Mouse (Mus musculus): ENCODE measurements around the gene Gm20721. TPM values are rescaled to one million over a fixed set of nuclear protein-coding genes. Genes with fewer than 3 reads are reported as not detected.
A peak's percentile ranks its signal among the peaks of the same experiment; 100 is the strongest.

Gm20721 gene
- polyA plus RNA-seq, 1 experiment, result not detected

DNA sequence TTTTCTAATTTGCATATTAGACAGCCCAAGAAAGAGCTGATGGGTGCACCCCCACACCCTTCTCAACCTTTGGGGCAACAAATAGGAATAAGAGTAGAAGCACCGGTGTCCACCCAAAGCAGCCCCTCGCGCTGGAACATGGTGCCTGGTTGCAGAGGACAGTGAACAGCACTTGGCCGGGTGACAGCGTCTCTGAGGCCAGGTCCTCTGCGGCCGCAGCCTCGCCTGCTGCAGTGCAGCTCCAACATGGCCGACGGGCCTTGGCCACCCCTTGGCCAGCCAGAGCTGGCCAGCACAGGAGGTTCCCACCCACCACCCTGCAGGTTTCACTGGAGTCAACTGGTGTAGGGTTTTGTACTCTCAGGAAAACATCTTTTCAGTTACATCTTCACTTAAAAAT is 12.1 kb downstream of the Gm20721 start:
- TF ChIP-seq POLR2A (IDR thresholded peaks at IDR 0.05; ENCODE audit: insufficient read depth, low read depth, low read length), result no peak
- TF ChIP-seq CTCF (IDR thresholded peaks at IDR 0.05; ENCODE audit: insufficient read depth, low read depth, low read length), result no peak
- peaks cover 25% of the 10 kb centered on the region for H3K4me1 ChIP-seq (ENCODE audit: control insufficient read depth, insufficient read depth, low read length)
- peak overlapping the region; percentile 26; the same call in 1 of the 2 replicates for H3K27ac ChIP-seq (ENCODE audit: insufficient read depth, low read depth, low read length)
- no peak overlapping the region for H3K4me3 ChIP-seq (ENCODE audit: insufficient read depth, low read depth, low read length)
- 47% methylated on average over 10 of the region's 10 CpGs for WGBS

DNA sequence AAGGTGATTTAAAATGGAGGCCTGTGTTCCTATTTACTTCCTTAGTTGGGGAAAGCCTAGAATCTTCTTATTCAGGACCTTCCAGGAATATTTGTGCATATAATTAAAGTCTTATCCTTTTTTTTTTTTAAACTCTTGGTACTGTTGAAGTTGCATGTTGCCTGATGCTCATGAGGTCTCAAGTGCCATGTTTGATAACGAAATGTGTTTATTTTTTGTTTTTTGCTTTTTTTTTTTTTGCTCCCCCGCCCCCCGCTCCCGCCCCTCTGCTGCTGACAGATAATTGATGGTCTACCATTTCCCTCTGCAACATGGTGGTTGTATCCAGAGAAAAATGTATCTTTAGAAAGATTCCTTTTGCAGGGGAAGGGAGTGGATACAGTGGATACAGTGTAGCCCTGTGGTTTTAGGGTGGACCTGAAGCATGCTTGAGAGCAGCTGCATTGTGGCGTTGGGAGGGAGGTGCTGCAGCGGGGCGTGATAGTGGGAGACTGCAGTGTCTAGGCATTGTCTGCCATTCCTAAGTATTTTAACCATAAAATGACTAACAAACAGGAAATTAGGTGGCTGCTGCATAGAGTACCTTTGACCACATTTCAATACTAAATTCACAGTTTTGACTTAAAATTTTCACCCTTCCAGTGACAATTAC is 13.1 kb downstream of the Gm20721 start:
- no peak overlapping the region for H3K27ac ChIP-seq (ENCODE audit: insufficient read depth, low read depth, low read length)
- TF ChIP-seq CTCF (IDR thresholded peaks at IDR 0.05; ENCODE audit: insufficient read depth, low read depth, low read length), result no peak
- no peak for TF ChIP-seq POLR2A (IDR thresholded peaks at IDR 0.05; ENCODE audit: insufficient read depth, low read depth, low read length)
- no peak overlapping the region for H3K4me3 ChIP-seq (ENCODE audit: insufficient read depth, low read depth, low read length)
- H3K4me1 ChIP-seq (ENCODE audit: control insufficient read depth, insufficient read depth, low read length), result peaks cover 29% of the 10 kb centered on the region
- 29% methylated on average over 7 of the region's 7 CpGs for WGBS

GRCm38 (mm10) chr2:174331282-174332030 is 15.1 kb downstream of the Gm20721 start:
- 14% methylated on average over 12 of the region's 12 CpGs for WGBS
- no peak for TF ChIP-seq CTCF (IDR thresholded peaks at IDR 0.05; ENCODE audit: insufficient read depth, low read depth, low read length)
- no peak for TF ChIP-seq POLR2A (IDR thresholded peaks at IDR 0.05; ENCODE audit: insufficient read depth, low read depth, low read length)
- no peak overlapping the region for H3K27ac ChIP-seq (ENCODE audit: insufficient read depth, low read depth, low read length)
- peaks cover 26% of the 10 kb centered on the region for H3K4me1 ChIP-seq (ENCODE audit: control insufficient read depth, insufficient read depth, low read length)
- H3K4me3 ChIP-seq (ENCODE audit: insufficient read depth, low read depth, low read length), result peak overlapping the region; percentile 97

DNA sequence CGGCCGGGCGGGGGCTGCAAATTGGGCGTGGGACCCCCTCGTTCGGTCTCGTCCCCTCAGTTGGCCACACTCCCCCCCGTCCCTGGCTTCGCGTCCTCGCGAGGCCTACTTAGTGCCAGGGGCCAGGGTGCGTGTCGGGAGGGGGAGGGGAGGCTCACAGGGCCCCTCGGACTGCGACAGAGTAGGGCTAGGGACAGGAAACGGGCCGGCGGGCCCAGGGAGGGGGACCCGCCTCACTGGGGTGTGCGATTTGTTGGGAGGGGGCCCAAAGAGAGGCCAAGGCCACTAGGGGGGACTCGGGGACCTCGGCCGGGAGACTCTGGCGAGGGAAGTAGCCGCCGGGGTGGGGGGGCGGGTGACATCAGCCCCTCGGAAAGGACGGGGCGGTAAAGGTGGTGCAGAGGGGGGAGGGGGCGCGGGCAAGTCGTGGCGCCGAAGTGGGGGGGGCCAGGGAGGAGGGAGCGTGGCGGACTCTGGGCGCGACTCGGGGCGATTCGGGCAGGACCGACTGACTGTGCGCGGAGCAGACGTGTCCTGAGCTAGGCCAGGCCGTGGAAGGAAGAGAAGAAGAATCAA is 15.8 kb downstream of the Gm20721 start:
- TF ChIP-seq POLR2A (IDR thresholded peaks at IDR 0.05; ENCODE audit: insufficient read depth, low read depth, low read length) (no peak), CTCF (IDR thresholded peaks at IDR 0.05; ENCODE audit: insufficient read depth, low read depth, low read length) (no peak)
- WGBS, result under 1% methylated on average over 48 of the region's 48 CpGs
- H3K4me1 ChIP-seq (ENCODE audit: control insufficient read depth, insufficient read depth, low read length), result peaks cover 24% of the 10 kb centered on the region

GRCm38 (mm10) chr2:174329663-174330615 is 16.6 kb downstream of the Gm20721 start:
- 3% methylated on average over 114 of the region's 131 CpGs for WGBS
- H3K4me1 ChIP-seq (ENCODE audit: control insufficient read depth, insufficient read depth, low read length), result peaks cover 22% of the 10 kb centered on the region
- peak overlapping the region; percentile 90 for H3K27ac ChIP-seq (ENCODE audit: insufficient read depth, low read depth, low read length)
- H3K4me3 ChIP-seq (ENCODE audit: insufficient read depth, low read depth, low read length), result peak overlapping the region; percentile 97
- TF ChIP-seq CTCF (IDR thresholded peaks at IDR 0.05; ENCODE audit: insufficient read depth, low read depth, low read length) (no peak), POLR2A (IDR thresholded peaks at IDR 0.05; ENCODE audit: insufficient read depth, low read depth, low read length) (peak; percentile 41; the same call in 1 of the 2 replicates)

More for the DNA sequence above, 15.8 kb downstream of the Gm20721 start:
- Histone ChIP-seq H3K27ac (ENCODE audit: insufficient read depth, low read depth, low read length) (peak overlapping the region; percentile 90), H3K4me3 (ENCODE audit: insufficient read depth, low read depth, low read length) (peak overlapping the region; percentile 97)

GRCm38 (mm10) chr2:174328926-174329662 is 17.4 kb downstream of the Gm20721 start:
- no peak for TF ChIP-seq POLR2A (IDR thresholded peaks at IDR 0.05; ENCODE audit: insufficient read depth, low read depth, low read length)
- no peak for TF ChIP-seq CTCF (IDR thresholded peaks at IDR 0.05; ENCODE audit: insufficient read depth, low read depth, low read length)

GRCm38 (mm10) chr2:174328358-174328905 is 18.1 kb downstream of the Gm20721 start:
- peak overlapping the region; percentile 97 for H3K4me3 ChIP-seq (ENCODE audit: insufficient read depth, low read depth, low read length)
- TF ChIP-seq POLR2A (IDR thresholded peaks at IDR 0.05; ENCODE audit: insufficient read depth, low read depth, low read length) (no peak), CTCF (IDR thresholded peaks at IDR 0.05; ENCODE audit: insufficient read depth, low read depth, low read length) (no peak)
- no peak overlapping the region for H3K27ac ChIP-seq (ENCODE audit: insufficient read depth, low read depth, low read length)
- 47% methylated on average over 46 of the region's 46 CpGs for WGBS
- peaks cover 12% of the 10 kb centered on the region for H3K4me1 ChIP-seq (ENCODE audit: control insufficient read depth, insufficient read depth, low read length)

More at GRCm38 (mm10) chr2:174328926-174329662, 17.4 kb downstream of the Gm20721 start:
- Histone ChIP-seq H3K4me3 (ENCODE audit: insufficient read depth, low read depth, low read length) (peak overlapping the region; percentile 97), H3K4me1 (ENCODE audit: control insufficient read depth, insufficient read depth, low read length) (peaks cover 16% of the 10 kb centered on the region), H3K27ac (ENCODE audit: insufficient read depth, low read depth, low read length) (peak overlapping the region; percentile 74)
- WGBS, result 45% methylated on average over 58 of the region's 58 CpGs
